Mouse (Mus musculus) olfactory bulb, adult 2 months (tissue): Measurements from ENCODE around the gene Adamtsl1.

Experiments
- CTCF ChIP-seq: fragments of 200-500 bp; IDR thresholded peaks from 2 replicates; pipeline ENCODE4 v1.5.1; 2012; ENCODE audit warnings: low read depth, mild to moderate bottlenecking, low read length, moderate library complexity; ENCODE audit not compliant: insufficient read depth
- POLR2A ChIP-seq: fragments of 200-500 bp; IDR thresholded peaks from 2 replicates; pipeline ENCODE4 v1.6.1; 2012; ENCODE audit warnings: mild to moderate bottlenecking, low read depth, low read length, moderate library complexity; ENCODE audit not compliant: insufficient read depth

DNA sequence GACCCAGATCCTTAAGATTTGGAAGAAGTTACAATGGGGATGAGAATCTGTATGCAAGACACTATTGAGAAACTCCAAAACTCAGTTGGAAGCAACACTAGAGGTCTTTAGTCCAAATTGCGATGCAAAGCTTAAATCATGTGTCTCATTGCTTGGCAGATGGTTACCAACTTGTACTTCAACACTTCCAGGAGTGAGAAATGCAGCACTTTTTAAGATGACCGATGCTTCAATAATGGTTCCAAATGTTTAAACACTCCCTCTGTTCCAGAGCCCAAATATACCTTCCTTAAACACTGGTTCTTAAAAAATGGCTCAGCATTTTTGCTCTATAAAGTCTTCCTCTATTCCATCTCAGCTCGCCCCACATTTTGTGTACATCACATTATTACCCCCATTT is 499.7 kb downstream of the Adamtsl1 start:
- TF ChIP-seq CTCF, result no peak
- no peak for TF ChIP-seq POLR2A
